10 mouse cellular contexts compared by ENCODE assay signal in the genomic region with DNA sequence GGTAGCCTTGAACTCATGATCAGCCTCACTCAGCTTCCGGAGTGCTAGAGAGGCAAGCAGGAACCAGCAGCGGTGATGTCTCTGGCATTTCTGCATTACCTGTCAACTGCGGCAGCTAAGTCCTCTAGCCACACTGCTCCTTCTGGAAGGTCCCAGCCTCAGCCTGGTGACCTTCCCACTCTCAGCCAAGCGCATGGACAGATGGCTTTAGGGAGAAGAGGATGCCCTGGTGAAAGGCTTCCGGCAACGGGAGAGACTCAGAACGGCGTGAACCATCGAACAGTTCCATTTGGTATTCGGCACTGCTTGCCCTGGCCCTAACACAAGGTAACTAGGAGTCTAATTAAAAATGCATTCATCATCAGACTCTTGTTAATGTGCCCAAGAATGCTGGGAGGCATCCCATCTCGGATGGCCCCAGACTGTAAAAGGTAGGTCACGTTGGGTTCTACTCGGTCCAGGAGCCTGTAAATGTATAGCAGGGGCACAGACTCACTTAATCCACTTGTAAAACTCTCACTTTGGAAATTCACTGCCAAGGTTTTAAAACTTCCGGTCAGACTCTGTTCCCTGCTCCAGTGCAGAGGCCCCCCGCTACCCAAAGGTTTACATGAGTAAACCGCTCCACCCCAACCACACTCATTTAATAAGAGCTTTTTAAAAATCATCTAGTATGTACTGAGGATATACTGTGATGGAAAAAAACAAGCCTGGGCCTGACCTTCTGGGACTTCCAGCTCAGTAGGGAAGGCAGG. TPM values are rescaled to one million over a fixed set of nuclear protein-coding genes. Genes with fewer than 3 reads are reported as not detected.
DNase-seq lines count a peak whose midpoint lies in the region; ATAC-seq and TF ChIP-seq lines count a peak whose summit lies in the region.
"Had no signal": no experiment of that assay in that cellular context is flagged by ENCODE, and none has a peak within 500 bp of the region (broad histone marks: within the 10 kb centered on the region; RNA-seq: fewer than 3 reads in every experiment).

No protein-coding gene starts in this region.

- WGBS in midbrain, embryonic 10.5 days, result 92% methylated on average over 16 of the region's 16 CpGs
- WGBS in liver, postnatal 0 days (ENCODE audit: insufficient replicate concordance), result 86% methylated on average over 16 of the region's 16 CpGs

- no peak for TF ChIP-seq EP300 in liver, postnatal 0 days (IDR thresholded peaks at IDR 0.05; ENCODE audit: low read depth)

- H3K4me3 ChIP-seq in midbrain, embryonic 10.5 days, result peak overlapping the region; percentile 29
- H3K4me3 ChIP-seq in liver, postnatal 0 days (ENCODE audit: low read depth, low read length), result no peak overlapping the region

- H3K36me3 ChIP-seq in midbrain, embryonic 10.5 days, result 0 out of 2 replicates have a peak, but pooled peaks cover 3% of the 10 kb centered on the region
- H3K36me3 ChIP-seq in liver, postnatal 0 days (replicated peaks; ENCODE audit: insufficient read depth, low read length), result no peaks in the 10 kb centered on the region

- no peaks in the 10 kb centered on the region for H3K9me3 ChIP-seq in midbrain, embryonic 10.5 days (replicated peaks)
- H3K9me3 ChIP-seq in liver, postnatal 0 days (ENCODE audit: low read length), result no peaks in the 10 kb centered on the region

- peaks cover 29% of the 10 kb centered on the region for H3K27me3 ChIP-seq in midbrain, embryonic 10.5 days (ENCODE audit: low read depth, poor library complexity, severe bottlenecking)
- no peaks in the 10 kb centered on the region for H3K27me3 ChIP-seq in liver, postnatal 0 days (ENCODE audit: insufficient read depth, low read length)

- H3K4me1 ChIP-seq in midbrain, embryonic 10.5 days, result peaks cover 35% of the 10 kb centered on the region
- no peaks in the 10 kb centered on the region for H3K4me1 ChIP-seq in liver, postnatal 0 days (ENCODE audit: insufficient read depth)

- H3K9ac ChIP-seq in liver, postnatal 0 days (replicated peaks), result no peak overlapping the region

- no peak overlapping the region for H3K4me2 ChIP-seq in liver, postnatal 0 days (ENCODE audit: low read depth, low read length)

- peak; percentile 86 for DNase-seq in brain, adult 2 months (ENCODE audit: low read depth, low spot score)
- DNase-seq in cerebellum, adult 9-11 months, result peak; percentile 84
- peak; percentile 52 for DNase-seq in forelimb bud, embryonic 11.5 days (ENCODE audit: low read depth, low spot score)
- DNase-seq in midbrain, embryonic 10.5 days (ENCODE audit: low spot score), result no peak
- no peak for DNase-seq in liver, postnatal 0 days
- DNase-seq in layer of hippocampus, adult 8-10 months (ENCODE audit: low spot score in 2 of 2), result no peak
- DNase-seq: kidney, postnatal 36 days; thymus, adult 2 months had no signal

- no peak for ATAC-seq in erythroblast, adult 5-6 weeks (replicated peaks; ENCODE audit: low FRiP score, poor library complexity, severe bottlenecking)
- no peak for ATAC-seq in liver, postnatal 0 days

- no peak for TF ChIP-seq CTCF in liver, postnatal 0 days (IDR thresholded peaks at IDR 0.05; ENCODE audit: low read depth)

- H3K27ac ChIP-seq in midbrain, embryonic 10.5 days (replicated peaks), result peak overlapping the region; percentile 67
- H3K27ac ChIP-seq in liver, postnatal 0 days (ENCODE audit: low read depth), result no peak overlapping the region
- H3K27ac ChIP-seq: macrophage had no signal

RNA-seq across cellular contexts. Expression of a gene that starts 37.7 kb away (rescaled TPM):
- 8.4 and 8.7 TPM in 2 replicates for polyA plus RNA-seq in midbrain, embryonic 10.5 days (2016; fragmentation: Nextera tagmentation; extraction: Ambion mirVana)
- 2.9 and 5.4 TPM in 2 replicates for total RNA-seq in erythroblast, adult 5-6 weeks (2015; ENCODE audit: low replicate concordance)
- total RNA-seq in erythroblast, adult 5-6 weeks (2017; ENCODE audit: low replicate concordance), result 1.1 and 5.2 TPM in 2 replicates
- polyA plus RNA-seq in liver, postnatal 0 days (2015; fragmentation: Nextera tagmentation; extraction: Ambion mirVana), result 1.6 and 1.7 TPM in 2 replicates
- total RNA-seq in layer of hippocampus, adult 8-10 months (2022), result 100 to 1,000 TPM; 158 to 231 (median 197) TPM

Comparison
In these comparisons a context has a peak if more than half of its experiments do, and no peak if none do; other contexts are left out.
1. DNase-seq: peak in brain, adult 2 months (single experiment), cerebellum, adult 9-11 months (single experiment) and forelimb bud, embryonic 11.5 days (single experiment); none in midbrain, embryonic 10.5 days (single experiment), liver, postnatal 0 days (single experiment) and layer of hippocampus, adult 8-10 months (0 of 2).
2. RNA of a gene that starts 37.7 kb away (total RNA-seq): 158 to 231 TPM in layer of hippocampus, adult 8-10 months; 1.1 to 5.4 TPM in erythroblast, adult 5-6 weeks; every median in the first group is over 10 times any median in the second.